Mouse (Mus musculus): ENCODE measurements around the gene Nkd1. TPM values are rescaled to one million over a fixed set of nuclear protein-coding genes. Genes with fewer than 3 reads are reported as not detected.

Nkd1 gene
- polyA plus RNA-seq, 1 experiment from 2014 or later, result 36.4 TPM

GRCm38 (mm10) chr8:88619513-88619912 is 98.4 kb downstream of the Nkd1 start:
- no peak overlapping the region for H3K9ac ChIP-seq (ENCODE audit: low read length)
- no peak overlapping the region for H3K4me2 ChIP-seq (ENCODE audit: low read depth, low read length)
- no peak overlapping the region for H3K27ac ChIP-seq (ENCODE audit: low read length)
- WGBS, result 66% methylated on average over 3 of the region's 3 CpGs
- no peak for ATAC-seq (ENCODE audit: insufficient read depth, low FRiP score)
- H3K36me3 ChIP-seq (ENCODE audit: control insufficient read depth, insufficient read depth, low read length), result no peaks in the 10 kb centered on the region
- no peak overlapping the region for H3K4me3 ChIP-seq (replicated peaks; ENCODE audit: low read length)
- no peaks in the 10 kb centered on the region for H3K4me1 ChIP-seq (ENCODE audit: control insufficient read depth, insufficient read depth, low read length)
- H3K9me3 ChIP-seq (replicated peaks; ENCODE audit: control insufficient read depth, low read length), result 0 out of 2 replicates have a peak, but pooled peaks cover 4% of the 10 kb centered on the region
- peaks cover 3% of the 10 kb centered on the region; the same call in 1 of the 2 replicates for H3K27me3 ChIP-seq (ENCODE audit: control insufficient read depth, insufficient read depth, low read length)

- Histone ChIP-seq H3K27me3 (ENCODE audit: control insufficient read depth, insufficient read depth, low read length) (peaks cover 3% of the 10 kb centered on the region; the same call in 1 of the 2 replicates), H3K27ac (ENCODE audit: low read length) (no peak overlapping the region), H3K4me3 (replicated peaks; ENCODE audit: low read length) (no peak overlapping the region), H3K4me2 (ENCODE audit: low read depth, low read length) (no peak overlapping the region), H3K9ac (ENCODE audit: low read length) (0 out of 2 replicates have a peak overlapping the region, but pooled peaks have one; percentile 22), H3K36me3 (ENCODE audit: control insufficient read depth, insufficient read depth, low read length) (no peaks in the 10 kb centered on the region), H3K4me1 (ENCODE audit: control insufficient read depth, insufficient read depth, low read length) (no peaks in the 10 kb centered on the region), H3K9me3 (replicated peaks; ENCODE audit: control insufficient read depth, low read length) (0 out of 2 replicates have a peak, but pooled peaks cover 4% of the 10 kb centered on the region)
- 57% methylated on average over 5 of the region's 5 CpGs for WGBS
- no peak for ATAC-seq (ENCODE audit: insufficient read depth, low FRiP score)
Measured at GRCm38 (mm10) chr8:88620931-88621330, 99.8 kb downstream of the Nkd1 start.

- Histone ChIP-seq H3K4me1 (ENCODE audit: control insufficient read depth, insufficient read depth, low read length) (no peaks in the 10 kb centered on the region), H3K4me3 (replicated peaks; ENCODE audit: low read length) (no peak overlapping the region), H3K4me2 (ENCODE audit: low read depth, low read length) (no peak overlapping the region), H3K36me3 (ENCODE audit: control insufficient read depth, insufficient read depth, low read length) (no peaks in the 10 kb centered on the region), H3K9me3 (replicated peaks; ENCODE audit: control insufficient read depth, low read length) (0 out of 2 replicates have a peak, but pooled peaks cover 4% of the 10 kb centered on the region), H3K27ac (ENCODE audit: low read length) (no peak overlapping the region), H3K9ac (ENCODE audit: low read length) (0 out of 2 replicates have a peak overlapping the region, but pooled peaks have one; percentile 22), H3K27me3 (ENCODE audit: control insufficient read depth, insufficient read depth, low read length) (peaks cover 7% of the 10 kb centered on the region; the same call in 1 of the 2 replicates)
- WGBS, result 2% methylated on average over 8 of the region's 8 CpGs
- peak; percentile 52; the same call in 1 of the 2 replicates for ATAC-seq (ENCODE audit: insufficient read depth, low FRiP score)
Measured at GRCm38 (mm10) chr8:88621408-88621807, 100.3 kb downstream of the Nkd1 start.

- Histone ChIP-seq H3K27ac (ENCODE audit: low read length) (no peak overlapping the region), H3K4me1 (ENCODE audit: control insufficient read depth, insufficient read depth, low read length) (peaks cover 9% of the 10 kb centered on the region; the same call in 1 of the 2 replicates), H3K4me3 (replicated peaks; ENCODE audit: low read length) (no peak overlapping the region), H3K4me2 (ENCODE audit: low read depth, low read length) (no peak overlapping the region), H3K36me3 (ENCODE audit: control insufficient read depth, insufficient read depth, low read length) (no peaks in the 10 kb centered on the region), H3K9me3 (replicated peaks; ENCODE audit: control insufficient read depth, low read length) (0 out of 2 replicates have a peak, but pooled peaks cover 4% of the 10 kb centered on the region), H3K27me3 (ENCODE audit: control insufficient read depth, insufficient read depth, low read length) (peaks cover 8% of the 10 kb centered on the region; the same call in 1 of the 2 replicates), H3K9ac (ENCODE audit: low read length) (no peak overlapping the region)
- ATAC-seq (ENCODE audit: insufficient read depth, low FRiP score), result no peak
- 81% methylated on average over 3 of the region's 3 CpGs for WGBS
Measured at GRCm38 (mm10) chr8:88623351-88623750, 102.2 kb downstream of the Nkd1 start.

GRCm38 (mm10) chr8:88624276-88624675 is 103.1 kb downstream of the Nkd1 start:
- Histone ChIP-seq H3K4me3 (replicated peaks; ENCODE audit: low read length) (no peak overlapping the region), H3K27ac (ENCODE audit: low read length) (no peak overlapping the region), H3K27me3 (ENCODE audit: control insufficient read depth, insufficient read depth, low read length) (peaks cover 13% of the 10 kb centered on the region; the same call in 1 of the 2 replicates), H3K4me2 (ENCODE audit: low read depth, low read length) (no peak overlapping the region), H3K36me3 (ENCODE audit: control insufficient read depth, insufficient read depth, low read length) (no peaks in the 10 kb centered on the region), H3K9ac (ENCODE audit: low read length) (no peak overlapping the region), H3K4me1 (ENCODE audit: control insufficient read depth, insufficient read depth, low read length) (peaks cover 9% of the 10 kb centered on the region; the same call in 1 of the 2 replicates), H3K9me3 (replicated peaks; ENCODE audit: control insufficient read depth, low read length) (0 out of 2 replicates have a peak, but pooled peaks cover 3% of the 10 kb centered on the region)
- 87% methylated on average over 3 of the region's 3 CpGs for WGBS
- ATAC-seq (ENCODE audit: insufficient read depth, low FRiP score), result no peak

GRCm38 (mm10) chr8:88626433-88626832 is 105.3 kb downstream of the Nkd1 start:
- H3K36me3 ChIP-seq (ENCODE audit: control insufficient read depth, insufficient read depth, low read length), result no peaks in the 10 kb centered on the region
- peaks cover 13% of the 10 kb centered on the region; the same call in 1 of the 2 replicates for H3K27me3 ChIP-seq (ENCODE audit: control insufficient read depth, insufficient read depth, low read length)
- ATAC-seq (ENCODE audit: insufficient read depth, low FRiP score), result no peak
- H3K4me1 ChIP-seq (ENCODE audit: control insufficient read depth, insufficient read depth, low read length), result peaks cover 9% of the 10 kb centered on the region; the same call in 1 of the 2 replicates
- no peaks in the 10 kb centered on the region for H3K9me3 ChIP-seq (replicated peaks; ENCODE audit: control insufficient read depth, low read length)
- H3K4me3 ChIP-seq (replicated peaks; ENCODE audit: low read length), result no peak overlapping the region
- WGBS, result 47% methylated on average over 3 of the region's 3 CpGs
- no peak overlapping the region for H3K27ac ChIP-seq (ENCODE audit: low read length)
- peak overlapping the region; percentile 95; the same call in 1 of the 2 replicates for H3K4me2 ChIP-seq (ENCODE audit: low read depth, low read length)
- no peak overlapping the region for H3K9ac ChIP-seq (ENCODE audit: low read length)

- H3K4me2 ChIP-seq (ENCODE audit: low read depth, low read length), result peak overlapping the region; percentile 95
- 13% methylated on average over 19 of the region's 19 CpGs for WGBS
- H3K4me1 ChIP-seq (ENCODE audit: control insufficient read depth, insufficient read depth, low read length), result peaks cover 9% of the 10 kb centered on the region; the same call in 1 of the 2 replicates
- H3K27ac ChIP-seq (ENCODE audit: low read length), result no peak overlapping the region
- peak overlapping the region; percentile 58 for H3K4me3 ChIP-seq (replicated peaks; ENCODE audit: low read length)
- no peaks in the 10 kb centered on the region for H3K9me3 ChIP-seq (replicated peaks; ENCODE audit: control insufficient read depth, low read length)
- no peak for ATAC-seq (ENCODE audit: insufficient read depth, low FRiP score)
- H3K27me3 ChIP-seq (ENCODE audit: control insufficient read depth, insufficient read depth, low read length), result peaks cover 13% of the 10 kb centered on the region; the same call in 1 of the 2 replicates
- no peaks in the 10 kb centered on the region for H3K36me3 ChIP-seq (ENCODE audit: control insufficient read depth, insufficient read depth, low read length)
- peak overlapping the region; percentile 83 for H3K9ac ChIP-seq (ENCODE audit: low read length)
Measured at GRCm38 (mm10) chr8:88626940-88627264, 105.7 kb downstream of the Nkd1 start.

- under 1% methylated on average over 100 of the region's 105 CpGs for WGBS
- peak; percentile 79 for ATAC-seq (ENCODE audit: insufficient read depth, low FRiP score)
- peak overlapping the region; percentile 95 for H3K4me2 ChIP-seq (ENCODE audit: low read depth, low read length)
Measured at GRCm38 (mm10) chr8:88627265-88627991, 106.3 kb downstream of the Nkd1 start.

More at GRCm38 (mm10) chr8:88627265-88627991, 106.3 kb downstream of the Nkd1 start:
- Histone ChIP-seq H3K36me3 (ENCODE audit: control insufficient read depth, insufficient read depth, low read length) (no peaks in the 10 kb centered on the region), H3K9ac (ENCODE audit: low read length) (peak overlapping the region; percentile 83), H3K4me1 (ENCODE audit: control insufficient read depth, insufficient read depth, low read length) (peaks cover 9% of the 10 kb centered on the region; the same call in 1 of the 2 replicates), H3K27me3 (ENCODE audit: control insufficient read depth, insufficient read depth, low read length) (peaks cover 13% of the 10 kb centered on the region; the same call in 1 of the 2 replicates), H3K27ac (ENCODE audit: low read length) (peak overlapping the region; percentile 42; the same call in 1 of the 2 replicates), H3K4me3 (replicated peaks; ENCODE audit: low read length) (peak overlapping the region; percentile 58), H3K9me3 (replicated peaks; ENCODE audit: control insufficient read depth, low read length) (no peaks in the 10 kb centered on the region)

All from stomach, embryonic 16.5 days (tissue).